Mouse (Mus musculus) forebrain, embryonic 15.5 days (tissue): ENCODE data around the gene Zfp341. TPM values are rescaled to one million over a fixed set of nuclear protein-coding genes. Genes with fewer than 3 reads are reported as not detected.

Source experiments
- ATAC-seq: fragments of 200-750 bp; cut with Nextera tagmentation; replicated peaks from 2 replicates; pipeline ENCODE4 v1.8.0; 2017; ENCODE audit warnings: mild to moderate bottlenecking, moderate TSS enrichment, moderate library complexity
- H3K27ac ChIP-seq: fragments of 300-500 bp; sonication (generic); replicated peaks from 2 replicates; pipeline ENCODE4 v1.5.1; 2015; ENCODE audit warnings: mild to moderate bottlenecking, inconsistent platforms
- H3K27me3 ChIP-seq: fragments of 300-500 bp; sonication (generic); 2 replicates; pipeline ENCODE4 v1.6.1; 2015; ENCODE audit warnings: inconsistent platforms
- H3K36me3 ChIP-seq: fragments of 300-500 bp; sonication (generic); 2 replicates; pipeline ENCODE4 v1.6.1; 2015; ENCODE audit warnings: mild to moderate bottlenecking, inconsistent platforms
- H3K4me1 ChIP-seq: fragments of 300-500 bp; sonication (generic); 2 replicates; pipeline ENCODE4 v1.6.1; 2015; ENCODE audit warnings: inconsistent platforms
- H3K4me2 ChIP-seq: fragments of 300-500 bp; sonication (generic); replicated peaks from 2 replicates; pipeline ENCODE4 v1.6.1; 2015; ENCODE audit warnings: mild to moderate bottlenecking, inconsistent platforms
- H3K4me3 ChIP-seq: fragments of 300-500 bp; sonication (generic); 2 replicates; pipeline ENCODE4 v1.5.1; 2015; ENCODE audit warnings: mild to moderate bottlenecking, inconsistent platforms
- H3K9ac ChIP-seq: fragments of 300-500 bp; sonication (generic); replicated peaks from 2 replicates; pipeline ENCODE4 v1.6.1; 2015; ENCODE audit warnings: mild to moderate bottlenecking, inconsistent platforms
- H3K9me3 ChIP-seq: fragments of 300-500 bp; sonication (generic); 2 replicates; pipeline ENCODE4 v1.6.1; 2016; ENCODE audit warnings: inconsistent platforms
- WGBS: fragments of 180-500 bp; shearing (Covaris S2); methylation state at CpG from one replicate; pipeline ENCODE4 v1.1.7; 2015; ENCODE audit warnings: mixed read lengths; 5-methylcytosine and 5-hydroxymethylcytosine counted together
- polyA plus RNA-seq: library from polyadenylated mRNA; unstranded; fragments of >200 nt; fragmentation: Nextera tagmentation; extraction: Ambion mirVana; gene quantifications from 2 replicates; pipeline ENCODE4 v1.2.1, GENCODE M21; 2015

Zfp341 gene
- polyA plus RNA-seq, 1 experiment from 2014 or later, result 2.7 TPM

DNA sequence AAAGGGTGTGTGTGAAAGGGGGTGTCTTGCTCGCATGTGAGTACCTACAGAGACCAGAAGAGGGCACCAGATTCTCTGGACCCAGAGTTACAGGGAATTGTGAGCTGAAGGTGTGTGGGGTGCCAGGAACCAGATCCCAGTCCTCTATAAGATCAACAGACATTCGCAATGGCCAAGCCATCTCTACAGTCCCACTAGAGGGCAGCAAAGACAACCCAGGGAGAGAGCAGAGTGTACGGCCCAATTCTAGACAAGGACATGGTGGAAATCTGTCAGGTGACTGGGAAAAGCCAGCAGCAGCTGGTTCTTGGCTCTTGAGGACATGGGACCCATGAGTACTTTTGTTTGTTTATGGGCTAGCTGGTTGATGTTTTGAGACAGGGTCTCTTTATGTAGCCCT is 20.1 kb upstream of the Zfp341 start:
- H3K36me3 ChIP-seq, result no peaks in the 10 kb centered on the region
- H3K27me3 ChIP-seq, result no peaks in the 10 kb centered on the region
- H3K9ac ChIP-seq, result no peak overlapping the region
- no peak overlapping the region for H3K4me3 ChIP-seq
- no peaks in the 10 kb centered on the region for H3K4me1 ChIP-seq
- WGBS, result 69% methylated on average over 3 of the region's 3 CpGs
- no peak for ATAC-seq
- H3K9me3 ChIP-seq, result no peaks in the 10 kb centered on the region
- no peak overlapping the region for H3K4me2 ChIP-seq
- H3K27ac ChIP-seq, result no peak overlapping the region

DNA sequence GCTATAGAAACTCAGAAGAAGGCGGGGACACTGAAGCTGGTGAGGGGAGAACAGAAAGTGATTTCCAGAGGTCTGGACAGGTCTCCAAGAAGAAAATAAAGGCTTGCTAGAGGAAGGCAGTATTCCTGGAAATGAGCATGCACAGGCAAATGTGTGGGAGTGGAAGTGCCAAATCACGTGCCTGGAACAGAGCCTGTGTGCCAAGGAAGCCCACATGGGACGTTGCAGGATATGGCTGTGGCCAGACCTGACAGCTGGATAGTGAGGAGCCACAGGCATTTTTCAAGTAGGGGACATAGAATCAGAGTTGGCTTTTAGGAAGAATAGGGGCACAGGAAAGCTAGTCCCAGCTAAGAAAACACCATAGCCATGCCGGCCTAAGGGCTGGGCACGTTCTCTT is 17.3 kb upstream of the Zfp341 start:
- no peak for ATAC-seq
- 79% methylated on average over 5 of the region's 5 CpGs for WGBS

DNA sequence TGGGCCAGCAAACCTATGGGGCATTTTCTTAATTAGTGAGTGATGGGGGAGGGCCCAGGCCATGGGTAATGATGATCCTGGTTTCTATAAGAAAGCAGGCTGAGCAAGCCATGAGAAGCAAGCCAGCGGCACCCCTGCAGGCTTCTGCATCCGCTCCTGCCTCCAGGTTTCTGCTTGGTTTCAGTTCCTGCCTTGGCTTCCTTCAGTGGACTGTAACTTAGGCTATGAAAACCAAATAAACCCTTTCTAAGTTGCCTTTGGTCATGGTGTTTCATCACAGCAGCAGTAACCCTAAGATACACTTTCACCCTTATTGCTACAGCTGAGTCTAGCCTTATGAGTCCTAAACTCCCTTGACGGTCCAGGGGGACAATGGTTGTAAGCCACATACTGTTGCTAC is 15.7 kb upstream of the Zfp341 start:
- Histone ChIP-seq H3K9me3 (no peaks in the 10 kb centered on the region), H3K4me2 (no peak overlapping the region), H3K9ac (no peak overlapping the region), H3K27me3 (no peaks in the 10 kb centered on the region), H3K4me3 (no peak overlapping the region), H3K27ac (no peak overlapping the region), H3K4me1 (no peaks in the 10 kb centered on the region), H3K36me3 (no peaks in the 10 kb centered on the region)
- ATAC-seq, result no peak
- WGBS, result 78% methylated on average over 3 of the region's 3 CpGs

More for the DNA sequence above, 17.3 kb upstream of the Zfp341 start:
- Histone ChIP-seq H3K27me3 (no peaks in the 10 kb centered on the region), H3K9me3 (no peaks in the 10 kb centered on the region), H3K27ac (no peak overlapping the region), H3K4me1 (no peaks in the 10 kb centered on the region), H3K36me3 (no peaks in the 10 kb centered on the region), H3K4me3 (no peak overlapping the region), H3K9ac (no peak overlapping the region), H3K4me2 (no peak overlapping the region)

DNA sequence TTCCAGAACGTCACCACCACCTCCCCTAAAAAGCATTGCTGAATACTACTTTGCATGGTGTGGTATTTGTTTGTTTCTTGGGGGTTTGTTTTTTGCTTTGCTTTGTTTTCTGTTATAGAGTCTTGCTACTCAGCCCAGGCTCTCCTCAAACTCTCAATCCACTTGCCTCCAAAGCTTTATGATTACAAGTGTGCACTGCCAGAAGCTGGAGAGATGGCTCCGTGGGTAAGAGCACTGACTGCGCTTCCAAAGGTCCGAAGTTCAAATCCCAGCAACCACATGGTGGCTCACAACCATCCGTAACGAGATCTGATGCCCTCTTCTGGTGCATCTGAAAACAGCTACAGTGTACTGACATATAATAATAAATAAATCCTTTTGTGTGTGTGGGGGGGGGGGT is 12.5 kb upstream of the Zfp341 start:
- Histone ChIP-seq H3K27ac (no peak overlapping the region), H3K4me2 (no peak overlapping the region), H3K36me3 (no peaks in the 10 kb centered on the region), H3K4me3 (no peak overlapping the region), H3K27me3 (no peaks in the 10 kb centered on the region), H3K9me3 (no peaks in the 10 kb centered on the region), H3K4me1 (peaks cover 14% of the 10 kb centered on the region), H3K9ac (no peak overlapping the region)
- WGBS, result 71% methylated on average over 6 of the region's 6 CpGs
- no peak for ATAC-seq

DNA sequence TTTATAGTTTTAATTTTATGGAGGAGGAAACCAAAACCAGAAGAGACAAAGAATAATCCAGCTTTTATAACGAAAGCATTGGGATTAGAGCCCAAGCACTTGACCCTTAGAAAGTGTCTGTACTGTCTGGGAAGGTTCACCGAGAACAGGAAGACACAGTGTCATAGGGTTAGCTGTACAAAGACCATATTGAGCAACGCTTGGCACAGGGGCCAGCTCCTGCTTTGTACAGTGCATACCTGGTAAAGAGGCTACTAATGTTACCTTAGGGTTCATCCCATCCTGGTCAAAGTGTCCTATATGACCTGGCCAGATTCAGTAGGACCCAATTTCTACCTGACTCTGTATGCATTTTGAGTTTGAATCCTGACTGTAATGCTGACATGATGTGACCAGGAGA is 11.8 kb upstream of the Zfp341 start:
- Histone ChIP-seq H3K27me3 (no peaks in the 10 kb centered on the region), H3K4me1 (peaks cover 14% of the 10 kb centered on the region), H3K4me2 (no peak overlapping the region), H3K9me3 (no peaks in the 10 kb centered on the region), H3K27ac (no peak overlapping the region), H3K36me3 (no peaks in the 10 kb centered on the region), H3K4me3 (no peak overlapping the region), H3K9ac (no peak overlapping the region)
- ATAC-seq, result no peak
- 72% methylated on average over 3 of the region's 3 CpGs for WGBS

DNA sequence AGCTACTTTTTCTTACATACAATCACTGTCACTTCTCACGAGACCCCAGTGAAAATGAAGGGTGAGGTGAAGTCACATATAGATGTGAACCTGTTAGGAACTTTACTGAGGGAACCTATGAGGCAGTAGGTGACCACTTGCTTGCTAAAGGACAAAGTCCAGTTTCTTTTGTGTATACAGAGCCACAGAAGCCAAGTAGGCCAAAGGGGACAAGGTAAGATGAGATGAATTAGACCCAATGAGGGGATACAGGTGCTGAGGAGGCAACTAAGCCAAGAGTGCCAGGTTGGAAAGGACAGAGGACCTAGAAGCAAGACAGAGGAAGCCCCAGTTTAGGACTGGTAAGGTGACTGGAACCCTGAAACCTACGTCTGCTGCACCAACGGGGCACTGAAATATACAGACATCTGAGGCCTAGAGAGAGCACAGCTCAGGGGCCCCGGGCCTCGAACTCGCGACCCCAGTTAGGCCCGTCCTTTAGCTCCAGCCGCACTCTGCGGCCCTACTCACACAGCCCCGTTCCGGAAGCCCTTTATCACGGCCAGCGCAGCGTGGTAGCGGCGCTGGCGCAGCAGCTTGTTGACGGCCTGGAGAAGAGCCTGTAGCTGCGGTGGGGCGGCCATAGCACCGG is 10.0 kb upstream of the Zfp341 start:
- Histone ChIP-seq H3K4me1 (peaks cover 14% of the 10 kb centered on the region), H3K4me3 (peak overlapping the region; percentile 68), H3K36me3 (no peaks in the 10 kb centered on the region), H3K9ac (peak overlapping the region; percentile 78), H3K27ac (0 out of 2 replicates have a peak overlapping the region, but pooled peaks have one; percentile 53), H3K4me2 (peak overlapping the region; percentile 64), H3K9me3 (no peaks in the 10 kb centered on the region), H3K27me3 (no peaks in the 10 kb centered on the region)
- ATAC-seq, result peak; percentile 65
- 21% methylated on average over 22 of the region's 22 CpGs for WGBS

DNA sequence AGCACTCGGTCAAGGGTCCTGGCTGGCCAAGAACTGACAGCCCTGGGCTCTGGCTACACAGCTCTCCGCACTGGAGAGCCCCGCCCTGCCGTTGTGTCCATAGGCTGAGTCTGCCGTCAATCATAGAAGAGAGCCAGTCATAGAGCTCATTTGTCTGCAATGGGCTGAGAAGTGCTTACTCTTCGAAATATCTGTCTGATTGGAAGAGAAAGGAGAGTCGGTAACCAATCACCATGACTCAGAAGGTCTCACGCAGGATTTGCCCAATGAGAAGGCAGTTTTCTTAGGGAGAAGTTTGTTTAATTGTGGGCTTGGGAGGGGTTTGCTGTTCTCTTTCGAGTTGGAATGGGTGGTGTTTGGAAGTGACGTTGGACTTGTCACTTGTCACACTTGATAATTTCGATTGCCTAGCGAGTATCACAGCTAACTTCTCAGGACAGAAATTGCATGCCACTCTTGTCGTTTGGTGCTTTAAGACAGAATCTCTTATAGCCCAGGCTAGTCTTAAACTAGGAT is 9.4 kb upstream of the Zfp341 start, which contains the start of gene Pxmp4:
Gene Pxmp4, minus strand, starts transcription at position 71 of the 516 bp plus-strand sequence.
- Histone ChIP-seq H3K4me3 (peak within 1 kb of the TSS; percentile 68), H3K4me2 (peak within 1 kb of the TSS; percentile 64), H3K9ac (peak within 1 kb of the TSS; percentile 78), H3K36me3 (no peaks in the 10 kb centered on the region), H3K9me3 (no peaks in the 10 kb centered on the region), H3K27me3 (no peaks in the 10 kb centered on the region), H3K4me1 (peaks cover 14% of the 10 kb centered on the region), H3K27ac (0 out of 2 replicates have a peak within 1 kb of the TSS, but pooled peaks have one; percentile 53)
- ATAC-seq, result peak; percentile 100
- WGBS, result under 1% methylated on average over 13 of the region's 13 CpGs

DNA sequence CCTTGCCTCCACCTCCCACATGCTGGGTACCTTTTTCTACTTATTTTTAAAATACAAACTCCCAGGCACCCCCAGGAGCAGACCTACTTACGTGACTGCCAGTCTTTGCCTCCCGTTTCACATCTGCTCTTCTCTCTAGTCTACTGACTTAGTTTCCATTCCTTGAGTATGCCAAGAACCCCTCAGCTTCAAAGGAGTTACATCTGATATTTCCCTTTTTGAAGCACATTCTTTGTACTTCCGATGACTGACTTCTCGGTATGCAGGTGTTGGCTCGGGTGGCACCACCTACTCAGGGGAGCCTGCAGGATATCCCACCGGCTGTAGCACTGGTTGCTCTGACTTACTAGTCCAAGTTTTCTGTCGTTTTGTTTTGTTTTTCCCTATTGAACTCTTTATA is 8.9 kb upstream of the Zfp341 start:
- H3K9me3 ChIP-seq, result no peaks in the 10 kb centered on the region
- no peak overlapping the region for H3K9ac ChIP-seq
- H3K4me2 ChIP-seq, result peak overlapping the region; percentile 64
- no peaks in the 10 kb centered on the region for H3K27me3 ChIP-seq
- H3K27ac ChIP-seq, result no peak overlapping the region
- 47% methylated on average over 7 of the region's 7 CpGs for WGBS
- peak overlapping the region; percentile 68 for H3K4me3 ChIP-seq
- no peaks in the 10 kb centered on the region for H3K36me3 ChIP-seq
- H3K4me1 ChIP-seq, result peaks cover 14% of the 10 kb centered on the region
- ATAC-seq, result no peak; the same call in 1 of the 2 replicates

DNA sequence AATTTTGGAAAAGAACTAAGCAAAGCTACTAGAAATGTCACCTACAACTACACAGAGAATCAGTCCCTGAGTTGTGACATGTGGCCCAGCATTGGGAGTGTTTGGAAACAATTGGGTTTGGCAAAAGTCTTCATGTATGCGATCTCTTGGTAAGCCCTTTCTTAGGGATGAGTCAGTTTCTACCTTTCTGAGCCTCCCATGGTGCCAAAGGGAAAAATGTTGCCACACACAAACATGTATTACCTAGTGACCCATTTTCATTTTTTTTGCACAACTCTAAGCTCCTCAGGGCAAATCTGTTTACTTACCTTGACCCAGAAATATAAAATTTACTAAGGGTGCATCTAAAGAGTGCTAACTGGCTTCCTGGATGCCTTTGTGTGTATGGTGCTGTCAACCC is 6.1 kb upstream of the Zfp341 start:
- ATAC-seq, result no peak
- Histone ChIP-seq H3K36me3 (no peaks in the 10 kb centered on the region), H3K4me1 (peaks cover 14% of the 10 kb centered on the region), H3K27ac (no peak overlapping the region), H3K4me2 (no peak overlapping the region), H3K9ac (no peak overlapping the region), H3K27me3 (no peaks in the 10 kb centered on the region), H3K9me3 (no peaks in the 10 kb centered on the region), H3K4me3 (no peak overlapping the region)
- 83% methylated on average over 1 of the region's 1 CpGs for WGBS

DNA sequence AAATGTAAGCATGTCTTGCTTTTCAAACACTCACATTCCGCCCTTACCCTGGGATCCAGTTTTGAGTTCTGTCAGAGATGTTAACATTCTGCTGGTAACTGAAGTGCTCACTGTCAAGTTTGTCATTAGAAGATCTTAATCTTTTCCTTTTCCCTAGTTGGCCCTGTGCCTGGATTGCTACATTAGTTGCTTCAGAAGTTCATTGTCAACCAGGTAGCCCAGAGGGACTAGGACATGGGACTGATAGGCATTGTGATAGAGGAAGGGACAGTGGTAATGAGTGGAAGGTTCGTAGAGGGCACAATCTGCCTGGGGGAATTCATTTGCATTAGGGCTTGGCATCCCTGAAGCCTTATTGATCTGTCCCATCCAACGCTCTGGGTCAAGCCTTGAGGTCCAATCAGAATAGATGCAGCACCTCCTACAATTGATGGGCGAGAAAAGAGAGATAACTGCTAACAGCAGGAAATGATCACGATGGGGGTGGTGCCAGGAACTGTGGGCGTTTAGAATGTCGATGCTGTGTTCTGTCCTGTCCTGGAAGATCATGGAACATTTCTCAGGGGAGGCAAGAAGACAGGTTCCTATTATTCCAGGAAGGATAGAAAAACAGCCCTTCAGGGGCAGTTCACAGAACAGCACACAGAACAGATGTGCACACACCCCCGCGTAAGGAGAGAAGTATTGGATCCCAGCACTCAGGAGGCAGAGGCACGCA is 3.9 kb upstream of the Zfp341 start:
- peaks cover 12% of the 10 kb centered on the region for H3K4me1 ChIP-seq
- H3K4me3 ChIP-seq, result no peak overlapping the region
- no peak for ATAC-seq
- H3K4me2 ChIP-seq, result no peak overlapping the region
- H3K27ac ChIP-seq, result no peak overlapping the region
- H3K9ac ChIP-seq, result no peak overlapping the region
- WGBS, result 72% methylated on average over 10 of the region's 10 CpGs
- no peaks in the 10 kb centered on the region for H3K27me3 ChIP-seq
- H3K9me3 ChIP-seq, result no peaks in the 10 kb centered on the region
- no peaks in the 10 kb centered on the region for H3K36me3 ChIP-seq

DNA sequence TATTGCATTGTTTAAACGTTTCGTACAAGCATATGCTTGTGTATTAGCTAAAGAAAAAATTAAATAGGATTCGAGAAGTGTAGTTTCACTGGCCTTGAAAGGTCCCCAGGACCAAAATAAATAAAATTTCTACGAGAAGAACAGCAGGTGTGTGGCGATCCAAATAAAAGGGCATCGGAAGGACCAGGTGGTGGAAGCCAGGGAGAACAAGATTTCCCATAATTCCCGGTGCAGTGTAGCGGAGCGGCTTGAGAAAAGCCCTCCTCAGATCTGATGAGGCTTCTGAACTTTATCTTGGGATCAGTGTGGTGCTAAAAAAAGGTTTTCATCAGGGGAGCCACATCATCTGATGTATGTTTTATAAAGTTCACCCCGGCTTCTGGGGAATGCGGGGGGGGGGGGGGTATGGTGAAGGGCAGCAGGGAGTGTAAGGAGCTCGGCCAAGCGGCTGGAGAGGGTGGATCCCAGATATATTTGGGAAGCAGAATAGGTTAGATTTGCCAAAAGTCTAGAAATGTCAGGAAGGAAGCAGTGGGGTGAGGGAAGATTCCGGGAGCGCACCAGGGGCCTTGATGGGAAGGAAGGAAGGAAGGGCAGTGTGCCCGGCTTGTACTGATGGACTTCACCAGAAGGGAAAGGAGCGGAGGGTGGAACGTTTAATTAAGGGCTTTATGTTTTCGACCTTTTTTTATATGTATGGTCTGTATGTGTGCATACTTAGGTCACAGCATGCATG is 1.9 kb downstream of the Zfp341 start:
- no peak overlapping the region for H3K4me3 ChIP-seq
- H3K9me3 ChIP-seq, result no peaks in the 10 kb centered on the region
- ATAC-seq, result no peak
- H3K27me3 ChIP-seq, result no peaks in the 10 kb centered on the region
- H3K4me1 ChIP-seq, result peaks cover 18% of the 10 kb centered on the region
- 0 out of 2 replicates have a peak overlapping the region, but pooled peaks have one; percentile 15 for H3K27ac ChIP-seq
- WGBS, result 69% methylated on average over 19 of the region's 19 CpGs
- peaks cover 5% of the 10 kb centered on the region for H3K36me3 ChIP-seq
- H3K9ac ChIP-seq, result no peak overlapping the region
- H3K4me2 ChIP-seq, result peak overlapping the region; percentile 60

DNA sequence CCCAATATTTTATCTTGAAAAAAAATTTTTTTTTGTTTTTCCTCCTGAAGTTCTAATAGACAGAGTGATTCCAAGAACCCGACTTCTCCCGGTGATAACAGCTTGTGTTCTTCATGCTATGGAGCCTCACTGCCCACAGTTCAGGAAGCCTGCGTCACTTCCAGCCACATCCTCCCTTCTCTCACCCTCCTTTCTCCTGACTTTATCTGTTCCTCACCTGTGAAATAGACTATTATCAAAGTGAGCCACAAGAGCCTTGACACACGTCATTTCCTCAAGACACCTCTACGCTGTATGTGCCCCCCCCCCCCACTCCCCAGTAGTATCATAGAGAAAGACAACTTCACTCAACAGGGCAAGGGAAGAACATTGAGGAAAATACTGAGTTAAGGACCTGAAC is 2.6 kb downstream of the Zfp341 start:
- no peak for ATAC-seq

More for the DNA sequence above, 2.6 kb downstream of the Zfp341 start:
- WGBS, result 96% methylated on average over 5 of the region's 5 CpGs
- no peaks in the 10 kb centered on the region for H3K27me3 ChIP-seq
- H3K4me3 ChIP-seq, result no peak overlapping the region
- peaks cover 18% of the 10 kb centered on the region for H3K4me1 ChIP-seq
- H3K4me2 ChIP-seq, result no peak overlapping the region
- H3K9ac ChIP-seq, result no peak overlapping the region
- H3K36me3 ChIP-seq, result peaks cover 5% of the 10 kb centered on the region
- H3K9me3 ChIP-seq, result no peaks in the 10 kb centered on the region
- H3K27ac ChIP-seq, result no peak overlapping the region
